Mouse (Mus musculus): ENCODE measurements around the gene Gm17660.

DNA sequence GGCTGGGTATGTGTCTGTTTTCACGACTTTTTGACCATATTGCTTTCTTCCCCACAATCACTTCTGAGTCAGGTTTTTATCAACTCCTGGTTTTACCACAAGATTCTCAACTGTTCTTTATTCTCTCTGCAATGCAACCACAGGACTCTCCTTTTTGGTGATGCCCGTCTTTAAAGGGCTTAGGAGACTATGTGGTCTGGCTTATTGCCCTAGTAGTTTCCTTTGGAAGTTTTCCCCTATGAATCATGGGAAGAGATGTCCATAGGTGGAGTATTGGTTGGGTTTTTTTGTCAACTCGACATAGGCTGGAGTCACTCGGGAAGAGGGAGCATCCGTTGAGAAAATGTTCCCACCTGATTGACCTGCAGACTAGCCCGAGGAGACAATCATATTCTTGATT lies 3.3 kb upstream of the Gm17660 start:
- TF ChIP-seq SIN3A (IDR thresholded peaks at IDR 0.05; ENCODE audit: low read length) (no peak), CTCF (conservative IDR thresholded peaks at IDR 0.05 in 1 of 2, IDR thresholded peaks at IDR 0.05 in 1 of 2; ENCODE audit: low read depth in 2 of 2, low read length in 2 of 2) (no peak), ZC3H11A (IDR thresholded peaks at IDR 0.05; ENCODE audit: low read depth, low read length) (no peak), POLR2AphosphoS2 (IDR thresholded peaks at IDR 0.05; ENCODE audit: low read depth, low read length) (no peak), POLR2A (IDR thresholded peaks at IDR 0.05; ENCODE audit: low read depth, low read length) (no peak), E2F4 (IDR thresholded peaks at IDR 0.05; ENCODE audit: insufficient replicate concordance, low read depth, low read length) (no peak), RCOR1 (conservative IDR thresholded peaks at IDR 0.05; ENCODE audit: low read depth, low read length) (no peak), CHD2 (IDR thresholded peaks at IDR 0.05; ENCODE audit: low read length) (no peak), NRF1 (IDR thresholded peaks at IDR 0.05; ENCODE audit: low read depth, low read length) (no peak), EP300 (IDR thresholded peaks at IDR 0.05; ENCODE audit: low read length) (no peak), IRF4 (IDR thresholded peaks at IDR 0.05; ENCODE audit: low read depth, low read length) (no peak)

Measured in CH12.LX (cell line).